Mouse (Mus musculus): ENCODE measurements around the gene Adamts20. TPM values are rescaled to one million over a fixed set of nuclear protein-coding genes. Genes with fewer than 3 reads are reported as not detected.

The Adamts20 gene
- polyA plus RNA-seq, 1 experiment from 2014 or later, result 5.0 TPM

GRCm38 (mm10) chr15:94239637-94240036 is 225.6 kb downstream of the Adamts20 start:
- no peak for ATAC-seq (ENCODE audit: insufficient read depth)
- TF ChIP-seq CTCF (IDR thresholded peaks at IDR 0.05; ENCODE audit: low read depth), result peak; percentile 48; the same call in 1 of the 2 replicates
- no peak overlapping the region for H3K4me3 ChIP-seq (ENCODE audit: low read depth, low read length)
- WGBS, result 83% methylated on average over 4 of the region's 4 CpGs
- H3K36me3 ChIP-seq (ENCODE audit: insufficient read depth), result no peaks in the 10 kb centered on the region
- DNase-seq, result no peak
- H3K9me3 ChIP-seq (ENCODE audit: low read depth, low read length), result no peaks in the 10 kb centered on the region
- no peak overlapping the region for H3K4me2 ChIP-seq
- H3K27me3 ChIP-seq (ENCODE audit: insufficient read depth, low read length), result no peaks in the 10 kb centered on the region
- peaks cover 7% of the 10 kb centered on the region; the same call in 1 of the 2 replicates for H3K4me1 ChIP-seq (ENCODE audit: insufficient read depth)
- H3K27ac ChIP-seq (ENCODE audit: low read depth), result peak overlapping the region; percentile 92; the same call in 1 of the 2 replicates
- H3K9ac ChIP-seq, result no peak overlapping the region

GRCm38 (mm10) chr15:94239127-94239526 is 226.1 kb downstream of the Adamts20 start:
- Histone ChIP-seq H3K4me1 (ENCODE audit: insufficient read depth) (peaks cover 7% of the 10 kb centered on the region; the same call in 1 of the 2 replicates), H3K9me3 (ENCODE audit: low read depth, low read length) (no peaks in the 10 kb centered on the region), H3K27ac (ENCODE audit: low read depth) (peak overlapping the region; percentile 92), H3K4me2 (no peak overlapping the region), H3K4me3 (ENCODE audit: low read depth, low read length) (no peak overlapping the region), H3K36me3 (ENCODE audit: insufficient read depth) (no peaks in the 10 kb centered on the region), H3K27me3 (ENCODE audit: insufficient read depth, low read length) (no peaks in the 10 kb centered on the region), H3K9ac (no peak overlapping the region)
- no peak for ATAC-seq (ENCODE audit: insufficient read depth)
- TF ChIP-seq CTCF (IDR thresholded peaks at IDR 0.05; ENCODE audit: low read depth), result no peak
- 36% methylated on average over 6 of the region's 6 CpGs for WGBS
- DNase-seq, result no peak

GRCm38 (mm10) chr15:94238058-94238876 is 227.0 kb downstream of the Adamts20 start:
- ATAC-seq (ENCODE audit: insufficient read depth) (peak; percentile 94), DNase-seq (peak; percentile 92)
- Histone ChIP-seq H3K9me3 (ENCODE audit: low read depth, low read length) (no peaks in the 10 kb centered on the region), H3K9ac (no peak overlapping the region), H3K36me3 (ENCODE audit: insufficient read depth) (no peaks in the 10 kb centered on the region), H3K27ac (ENCODE audit: low read depth) (peak overlapping the region; percentile 92), H3K4me1 (ENCODE audit: insufficient read depth) (peaks cover 7% of the 10 kb centered on the region; the same call in 1 of the 2 replicates), H3K4me2 (0 out of 2 replicates have a peak overlapping the region, but pooled peaks have one; percentile 29), H3K27me3 (ENCODE audit: insufficient read depth, low read length) (no peaks in the 10 kb centered on the region), H3K4me3 (ENCODE audit: low read depth, low read length) (no peak overlapping the region)
- TF ChIP-seq CTCF (IDR thresholded peaks at IDR 0.05; ENCODE audit: low read depth), result no peak
- 28% methylated on average over 14 of the region's 14 CpGs for WGBS

GRCm38 (mm10) chr15:94236726-94237125 is 228.5 kb downstream of the Adamts20 start:
- WGBS, result 68% methylated on average over 2 of the region's 2 CpGs
- TF ChIP-seq CTCF (IDR thresholded peaks at IDR 0.05; ENCODE audit: low read depth), result no peak
- H3K27me3 ChIP-seq (ENCODE audit: insufficient read depth, low read length), result no peaks in the 10 kb centered on the region
- DNase-seq (no peak), ATAC-seq (ENCODE audit: insufficient read depth) (no peak)
- no peak overlapping the region for H3K9ac ChIP-seq
- no peaks in the 10 kb centered on the region for H3K9me3 ChIP-seq (ENCODE audit: low read depth, low read length)
- peak overlapping the region; percentile 26; the same call in 1 of the 2 replicates for H3K27ac ChIP-seq (ENCODE audit: low read depth)
- H3K4me2 ChIP-seq, result no peak overlapping the region
- no peak overlapping the region for H3K4me3 ChIP-seq (ENCODE audit: low read depth, low read length)
- H3K4me1 ChIP-seq (ENCODE audit: insufficient read depth), result peaks cover 7% of the 10 kb centered on the region; the same call in 1 of the 2 replicates
- no peaks in the 10 kb centered on the region for H3K36me3 ChIP-seq (ENCODE audit: insufficient read depth)

GRCm38 (mm10) chr15:94236121-94236520 is 229.1 kb downstream of the Adamts20 start:
- ATAC-seq (ENCODE audit: insufficient read depth) (no peak), DNase-seq (peak; percentile 73)
- H3K9ac ChIP-seq, result no peak overlapping the region
- H3K27me3 ChIP-seq (ENCODE audit: insufficient read depth, low read length), result no peaks in the 10 kb centered on the region
- no peak overlapping the region for H3K4me2 ChIP-seq
- H3K36me3 ChIP-seq (ENCODE audit: insufficient read depth), result no peaks in the 10 kb centered on the region
- WGBS, result 48% methylated on average over 3 of the region's 3 CpGs
- H3K4me1 ChIP-seq (ENCODE audit: insufficient read depth), result peaks cover 7% of the 10 kb centered on the region; the same call in 1 of the 2 replicates
- TF ChIP-seq CTCF (IDR thresholded peaks at IDR 0.05; ENCODE audit: low read depth), result no peak
- no peaks in the 10 kb centered on the region for H3K9me3 ChIP-seq (ENCODE audit: low read depth, low read length)
- no peak overlapping the region for H3K27ac ChIP-seq (ENCODE audit: low read depth)
- no peak overlapping the region for H3K4me3 ChIP-seq (ENCODE audit: low read depth, low read length)

GRCm38 (mm10) chr15:94235190-94235589 is 230.0 kb downstream of the Adamts20 start:
- DNase-seq, result no peak
- H3K4me1 ChIP-seq (ENCODE audit: insufficient read depth), result peaks cover 7% of the 10 kb centered on the region; the same call in 1 of the 2 replicates
- 73% methylated on average over 2 of the region's 2 CpGs for WGBS
- H3K9ac ChIP-seq, result no peak overlapping the region
- no peaks in the 10 kb centered on the region for H3K36me3 ChIP-seq (ENCODE audit: insufficient read depth)
- no peak for TF ChIP-seq CTCF (IDR thresholded peaks at IDR 0.05; ENCODE audit: low read depth)
- ATAC-seq (ENCODE audit: insufficient read depth), result no peak
- H3K9me3 ChIP-seq (ENCODE audit: low read depth, low read length), result no peaks in the 10 kb centered on the region
- no peak overlapping the region for H3K4me3 ChIP-seq (ENCODE audit: low read depth, low read length)
- H3K4me2 ChIP-seq, result no peak overlapping the region
- H3K27me3 ChIP-seq (ENCODE audit: insufficient read depth, low read length), result no peaks in the 10 kb centered on the region
- no peak overlapping the region for H3K27ac ChIP-seq (ENCODE audit: low read depth)

GRCm38 (mm10) chr15:94231246-94231645 is 234.0 kb downstream of the Adamts20 start:
- DNase-seq, result no peak
- Histone ChIP-seq H3K9me3 (ENCODE audit: low read depth, low read length) (no peaks in the 10 kb centered on the region), H3K27ac (ENCODE audit: low read depth) (no peak overlapping the region), H3K27me3 (ENCODE audit: insufficient read depth, low read length) (no peaks in the 10 kb centered on the region), H3K36me3 (ENCODE audit: insufficient read depth) (no peaks in the 10 kb centered on the region), H3K9ac (no peak overlapping the region), H3K4me2 (no peak overlapping the region), H3K4me3 (ENCODE audit: low read depth, low read length) (no peak overlapping the region), H3K4me1 (ENCODE audit: insufficient read depth) (no peaks in the 10 kb centered on the region)
- no peak for TF ChIP-seq CTCF (IDR thresholded peaks at IDR 0.05; ENCODE audit: low read depth)
- no peak for ATAC-seq (ENCODE audit: insufficient read depth)
- WGBS, result 25% methylated on average over 5 of the region's 5 CpGs

Data from lung, embryonic 14.5 days (tissue).